Mouse (Mus musculus): ENCODE results near the gene Spink8. TPM values are rescaled to one million over a fixed set of nuclear protein-coding genes. Genes with fewer than 3 reads are reported as not detected.

Spink8 gene
- polyA plus RNA-seq, 2 experiments: not detected

GRCm38 (mm10) chr9:109833088-109833412 lies 21.0 kb downstream of the Spink8 start:
- H3K9ac ChIP-seq (replicated peaks): peak overlapping the region; percentile 79
- no peak for TF ChIP-seq EP300 (IDR thresholded peaks at IDR 0.05; ENCODE audit: low read depth)
- TF ChIP-seq CTCF (IDR thresholded peaks at IDR 0.05; ENCODE audit: low read depth): no peak
- no peak overlapping the region; the same call in 1 of the 2 replicates for H3K27ac ChIP-seq
- H3K9me3 ChIP-seq (ENCODE audit: control insufficient read depth, low read length): no peaks in the 10 kb centered on the region
- H3K4me1 ChIP-seq (replicated peaks; ENCODE audit: control insufficient read depth in 2 of 2, insufficient read depth in 2 of 2, low read length in 1 of 2): peaks cover 4 to 10% of the 10 kb centered on the region in 2 experiments; a peak in 2 of 4 replicates
- no peak for DNase-seq (ENCODE audit: low read depth in 3 of 3, low spot score in 3 of 3)
- no peaks in the 10 kb centered on the region for H3K27me3 ChIP-seq (ENCODE audit: control insufficient read depth, insufficient read depth, low read length)
- WGBS (ENCODE audit: insufficient replicate concordance): 5% methylated on average over 6 of the region's 6 CpGs
- no peak; the same call in 1 of the 2 replicates for ATAC-seq (ENCODE audit: insufficient read depth)
- no peaks in the 10 kb centered on the region for H3K36me3 ChIP-seq (replicated peaks; ENCODE audit: control insufficient read depth, insufficient read depth, low read depth)
- peak overlapping the region; percentile 98 for H3K4me2 ChIP-seq (ENCODE audit: low read depth)
- H3K4me3 ChIP-seq (ENCODE audit: insufficient read depth in 1 of 2, low read depth in 2 of 2, low read length in 2 of 2): peak overlapping the region; percentile 70 to 96

GRCm38 (mm10) chr9:109849312-109849758 lies 37.3 kb downstream of the Spink8 start, which contains the start of gene Camp:
Gene Camp (minus strand): TSS chr9:109849617.
- H3K4me1 ChIP-seq (replicated peaks; ENCODE audit: control insufficient read depth in 2 of 2, insufficient read depth in 2 of 2, low read length in 1 of 2): 0 out of 4 replicates have a peak, but pooled peaks cover 0 to 2% of the 10 kb centered on the region in 2 experiments
- no peaks in the 10 kb centered on the region for H3K36me3 ChIP-seq (replicated peaks; ENCODE audit: control insufficient read depth, insufficient read depth, low read depth)
- H3K27me3 ChIP-seq (ENCODE audit: control insufficient read depth, insufficient read depth, low read length): no peaks in the 10 kb centered on the region
- H3K4me2 ChIP-seq (ENCODE audit: low read depth): no peak within 1 kb of the TSS
- DNase-seq (ENCODE audit: low read depth in 3 of 3, low spot score in 3 of 3) (no peak), ATAC-seq (ENCODE audit: insufficient read depth) (no peak)
- WGBS (ENCODE audit: insufficient replicate concordance): 65% methylated on average over 6 of the region's 6 CpGs
- no peak within 1 kb of the TSS for H3K4me3 ChIP-seq (ENCODE audit: insufficient read depth in 1 of 2, low read depth in 2 of 2, low read length in 2 of 2)
- H3K27ac ChIP-seq: no peak within 1 kb of the TSS
- TF ChIP-seq CTCF (IDR thresholded peaks at IDR 0.05; ENCODE audit: low read depth): no peak
- TF ChIP-seq EP300 (IDR thresholded peaks at IDR 0.05; ENCODE audit: low read depth): no peak
- no peak within 1 kb of the TSS for H3K9ac ChIP-seq (replicated peaks)
- H3K9me3 ChIP-seq (ENCODE audit: control insufficient read depth, low read length): no peaks in the 10 kb centered on the region

GRCm38 (mm10) chr9:109850099-109850498 lies 38.0 kb downstream of the Spink8 start:
- Histone ChIP-seq H3K4me1 (replicated peaks; ENCODE audit: control insufficient read depth in 2 of 2, insufficient read depth in 2 of 2, low read length in 1 of 2) (0 out of 4 replicates have a peak, but pooled peaks cover 0 to 2% of the 10 kb centered on the region in 2 experiments), H3K27ac (no peak overlapping the region), H3K9ac (replicated peaks) (no peak overlapping the region), H3K36me3 (replicated peaks; ENCODE audit: control insufficient read depth, insufficient read depth, low read depth) (no peaks in the 10 kb centered on the region), H3K9me3 (ENCODE audit: control insufficient read depth, low read length) (no peaks in the 10 kb centered on the region), H3K27me3 (ENCODE audit: control insufficient read depth, insufficient read depth, low read length) (no peaks in the 10 kb centered on the region), H3K4me3 (ENCODE audit: insufficient read depth in 1 of 2, low read depth in 2 of 2, low read length in 2 of 2) (no peak overlapping the region), H3K4me2 (ENCODE audit: low read depth) (no peak overlapping the region)
- WGBS (ENCODE audit: insufficient replicate concordance): 72% methylated on average over 5 of the region's 5 CpGs
- no peak for ATAC-seq (ENCODE audit: insufficient read depth)
- no peak for DNase-seq (ENCODE audit: low read depth in 3 of 3, low spot score in 3 of 3)
- TF ChIP-seq CTCF (IDR thresholded peaks at IDR 0.05; ENCODE audit: low read depth) (no peak), EP300 (IDR thresholded peaks at IDR 0.05; ENCODE audit: low read depth) (no peak)

- DNase-seq (ENCODE audit: low read depth in 3 of 3, low spot score in 3 of 3) (no peak), ATAC-seq (ENCODE audit: insufficient read depth) (no peak)
- no peak overlapping the region for H3K9ac ChIP-seq (replicated peaks)
- no peak overlapping the region for H3K27ac ChIP-seq
- H3K4me1 ChIP-seq (replicated peaks; ENCODE audit: control insufficient read depth in 2 of 2, insufficient read depth in 2 of 2, low read length in 1 of 2): 0 out of 4 replicates have a peak, but pooled peaks cover 0 to 2% of the 10 kb centered on the region in 2 experiments
- H3K9me3 ChIP-seq (ENCODE audit: control insufficient read depth, low read length): no peaks in the 10 kb centered on the region
- H3K4me2 ChIP-seq (ENCODE audit: low read depth): no peak overlapping the region
- TF ChIP-seq CTCF (IDR thresholded peaks at IDR 0.05; ENCODE audit: low read depth): no peak
- no peak for TF ChIP-seq EP300 (IDR thresholded peaks at IDR 0.05; ENCODE audit: low read depth)
- H3K27me3 ChIP-seq (ENCODE audit: control insufficient read depth, insufficient read depth, low read length): no peaks in the 10 kb centered on the region
- H3K36me3 ChIP-seq (replicated peaks; ENCODE audit: control insufficient read depth, insufficient read depth, low read depth): no peaks in the 10 kb centered on the region
- 60% methylated on average over 2 of the region's 2 CpGs for WGBS (ENCODE audit: insufficient replicate concordance)
- H3K4me3 ChIP-seq (ENCODE audit: insufficient read depth in 1 of 2, low read depth in 2 of 2, low read length in 2 of 2): no peak overlapping the region
Measured at GRCm38 (mm10) chr9:109854341-109854740, 42.3 kb downstream of the Spink8 start.

GRCm38 (mm10) chr9:109855947-109856346 lies 43.9 kb downstream of the Spink8 start:
- H3K4me3 ChIP-seq (ENCODE audit: insufficient read depth in 1 of 2, low read depth in 2 of 2, low read length in 2 of 2): no peak overlapping the region
- DNase-seq (ENCODE audit: low read depth in 3 of 3, low spot score in 3 of 3): no peak
- H3K9ac ChIP-seq (replicated peaks): no peak overlapping the region
- ATAC-seq (ENCODE audit: insufficient read depth): peak; percentile 41; the same call in 1 of the 2 replicates
- no peak overlapping the region for H3K27ac ChIP-seq
- no peaks in the 10 kb centered on the region for H3K27me3 ChIP-seq (ENCODE audit: control insufficient read depth, insufficient read depth, low read length)
- no peak for TF ChIP-seq EP300 (IDR thresholded peaks at IDR 0.05; ENCODE audit: low read depth)
- no peak for TF ChIP-seq CTCF (IDR thresholded peaks at IDR 0.05; ENCODE audit: low read depth)
- no peaks in the 10 kb centered on the region for H3K9me3 ChIP-seq (ENCODE audit: control insufficient read depth, low read length)
- H3K36me3 ChIP-seq (replicated peaks; ENCODE audit: control insufficient read depth, insufficient read depth, low read depth): no peaks in the 10 kb centered on the region
- 80% methylated on average over 6 of the region's 6 CpGs for WGBS (ENCODE audit: insufficient replicate concordance)
- no peaks in the 10 kb centered on the region for H3K4me1 ChIP-seq (replicated peaks; ENCODE audit: control insufficient read depth in 2 of 2, insufficient read depth in 2 of 2, low read length in 1 of 2)
- no peak overlapping the region for H3K4me2 ChIP-seq (ENCODE audit: low read depth)

All from liver, embryonic 14.5 days (tissue).